Mouse (Mus musculus) brain, embryonic 14.5 days (tissue): ENCODE data around the gene Igdcc3.

Experiments
- CTCF ChIP-seq: fragments of 200-500 bp; IDR thresholded peaks from 2 replicates; pipeline ENCODE4 v1.5.1; 2012; ENCODE audit warnings: inconsistent platforms, mild to moderate bottlenecking, moderate library complexity, borderline replicate concordance; ENCODE audit not compliant: insufficient read depth, insufficient read length; ENCODE audit errors: extremely low read depth
- POLR2A ChIP-seq: fragments of 200-500 bp; IDR thresholded peaks from 2 replicates; pipeline ENCODE4 v1.6.1; 2012; ENCODE audit warnings: mild to moderate bottlenecking, inconsistent platforms, borderline replicate concordance; ENCODE audit not compliant: poor library complexity, insufficient read depth, insufficient read length, severe bottlenecking; ENCODE audit errors: extremely low read depth

GRCm38 (mm10) chr9:65191755-65192469, 50.9 kb downstream of the Igdcc3 start:
- no peak for TF ChIP-seq CTCF
- no peak for TF ChIP-seq POLR2A
